Comparison of ENCODE assay signal across 9 mouse cellular contexts in the genomic region with DNA sequence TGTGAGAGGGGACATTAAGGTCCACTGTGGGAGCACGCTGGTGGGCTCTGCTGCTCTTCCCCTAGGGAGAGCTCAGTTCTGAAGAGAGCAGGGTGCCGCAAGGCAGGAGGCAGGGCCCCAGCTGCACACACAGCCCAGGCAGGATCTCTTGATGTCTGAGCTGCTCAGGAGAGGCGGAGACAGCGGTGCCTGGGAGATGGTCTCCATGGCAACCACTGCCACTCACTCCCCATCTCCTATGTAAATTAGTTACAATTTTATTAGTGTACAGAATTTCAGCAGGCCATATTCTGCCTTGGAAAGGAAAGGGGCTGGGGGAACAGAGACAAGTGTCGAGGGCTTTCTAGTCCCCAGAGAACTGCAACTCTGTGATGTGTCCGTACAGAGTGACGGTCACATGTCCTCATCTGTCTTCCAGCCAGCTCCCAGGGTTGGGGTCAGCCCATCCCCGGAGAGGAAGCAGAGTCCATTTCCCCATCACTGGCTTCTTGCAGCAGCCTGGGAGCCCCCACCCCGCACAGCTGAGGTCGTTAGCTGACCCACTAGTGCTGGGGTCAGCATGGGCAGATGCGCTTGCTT. TPM values are rescaled to one million over a fixed set of nuclear protein-coding genes. Genes with fewer than 3 reads are reported as not detected.
DNase-seq lines count a peak whose midpoint lies in the region; ATAC-seq and TF ChIP-seq lines count a peak whose summit lies in the region.
"Had no signal": no experiment of that assay in that cellular context is flagged by ENCODE, and none has a peak within 500 bp of the region (broad histone marks: within the 10 kb centered on the region; RNA-seq: fewer than 3 reads in every experiment).

No protein-coding gene starts in this region.

- H3K9me3 ChIP-seq in embryonic facial prominence, embryonic 12.5 days: no peaks in the 10 kb centered on the region
- no peaks in the 10 kb centered on the region for H3K9me3 ChIP-seq in hindbrain, embryonic 10.5 days
- H3K9me3 ChIP-seq in stomach, embryonic 14.5 days (ENCODE audit: control insufficient read depth, low read depth, low read length): no peaks in the 10 kb centered on the region
- H3K9me3 ChIP-seq: G1E had no signal

- H3K4me1 ChIP-seq in embryonic facial prominence, embryonic 12.5 days: peaks cover 49% of the 10 kb centered on the region
- peaks cover 95% of the 10 kb centered on the region for H3K4me1 ChIP-seq in hindbrain, embryonic 10.5 days (replicated peaks)
- peaks cover 40% of the 10 kb centered on the region for H3K4me1 ChIP-seq in stomach, embryonic 14.5 days (ENCODE audit: control insufficient read depth, insufficient read depth, low read length)

- H3K4me3 ChIP-seq in embryonic facial prominence, embryonic 12.5 days: no peak overlapping the region
- H3K4me3 ChIP-seq in hindbrain, embryonic 10.5 days: peak overlapping the region; percentile 24
- peak overlapping the region; percentile 0; the same call in 1 of the 2 replicates for H3K4me3 ChIP-seq in layer of hippocampus, adult 2 months
- H3K4me3 ChIP-seq in stomach, embryonic 14.5 days (ENCODE audit: low read depth, low read length): no peak overlapping the region

- peak; percentile 78 for ATAC-seq in embryonic facial prominence, embryonic 12.5 days (ENCODE audit: insufficient number of reproducible peaks, insufficient read depth, low FRiP score, low TSS enrichment)
- peak; percentile 77; the same call in 1 of the 2 replicates for ATAC-seq in stomach, embryonic 14.5 days (ENCODE audit: insufficient number of reproducible peaks, insufficient read depth, low FRiP score, low read depth)

- H3K4me2 ChIP-seq in embryonic facial prominence, embryonic 12.5 days (replicated peaks): peak overlapping the region; percentile 27
- peak overlapping the region; percentile 16; the same call in 1 of the 2 replicates for H3K4me2 ChIP-seq in stomach, embryonic 14.5 days (replicated peaks; ENCODE audit: low read depth, low read length)

- no peaks in the 10 kb centered on the region for H3K27me3 ChIP-seq in embryonic facial prominence, embryonic 12.5 days
- no peaks in the 10 kb centered on the region for H3K27me3 ChIP-seq in hindbrain, embryonic 10.5 days (ENCODE audit: insufficient read depth, poor library complexity, severe bottlenecking)
- H3K27me3 ChIP-seq in stomach, embryonic 14.5 days (ENCODE audit: control insufficient read depth, insufficient read depth, low read length): no peaks in the 10 kb centered on the region

- DNase-seq in gastrocnemius, postnatal 25 days: peak; percentile 46
- DNase-seq in gastrocnemius, postnatal 14 days: no peak
- DNase-seq in hindbrain, embryonic 10.5 days (ENCODE audit: low spot score): peak; percentile 87
- peak; percentile 86 to 93 for DNase-seq in layer of hippocampus, adult 2 months (ENCODE audit: low spot score in 2 of 2)
- DNase-seq in lung, postnatal 36 days: peak; percentile 30
- no peak for DNase-seq in spleen, postnatal 10 days (ENCODE audit: low spot score in 2 of 2)

- WGBS in embryonic facial prominence, embryonic 12.5 days: 3% methylated on average over 11 of the region's 11 CpGs
- WGBS in hindbrain, embryonic 10.5 days: 3% methylated on average over 11 of the region's 11 CpGs
- 14% methylated on average over 11 of the region's 11 CpGs for WGBS in stomach, embryonic 14.5 days

- no peaks in the 10 kb centered on the region for H3K36me3 ChIP-seq in embryonic facial prominence, embryonic 12.5 days
- H3K36me3 ChIP-seq in hindbrain, embryonic 10.5 days: no peaks in the 10 kb centered on the region
- H3K36me3 ChIP-seq in stomach, embryonic 14.5 days (ENCODE audit: control insufficient read depth, insufficient read depth, low read length): no peaks in the 10 kb centered on the region
- H3K36me3 ChIP-seq: G1E had no signal

- intact Hi-C loops in gastrocnemius, postnatal 14 days (cut with DNase I; ENCODE audit: low total_unique reads): no loop called here

- H3K9ac ChIP-seq in embryonic facial prominence, embryonic 12.5 days: peak overlapping the region; percentile 41
- H3K9ac ChIP-seq in stomach, embryonic 14.5 days (replicated peaks; ENCODE audit: low read depth, low read length): no peak overlapping the region

- TF ChIP-seq CTCF in layer of hippocampus, adult 2 months (conservative IDR thresholded peaks at IDR 0.05): no peak

- peak overlapping the region; percentile 93 for H3K27ac ChIP-seq in embryonic facial prominence, embryonic 12.5 days
- peak overlapping the region; percentile 96 for H3K27ac ChIP-seq in hindbrain, embryonic 10.5 days
- peak overlapping the region; percentile 99 for H3K27ac ChIP-seq in layer of hippocampus, adult 2 months
- peak overlapping the region; percentile 90 for H3K27ac ChIP-seq in stomach, embryonic 14.5 days (ENCODE audit: low read length)

RNA-seq across cellular contexts. Expression of a gene that starts 52.6 kb away (rescaled TPM):
- 1 to 10 TPM; 2.3 TPM for total RNA-seq in gastrocnemius, postnatal 25 days (2021)
- total RNA-seq in gastrocnemius, postnatal 14 days (2021): 1 to 10 TPM; 5.0 to 5.9 TPM
- 0.57 and 1.4 TPM in 2 replicates for polyA plus RNA-seq in embryonic facial prominence, embryonic 12.5 days (2016; fragmentation: Nextera tagmentation; extraction: Ambion mirVana)
- polyA plus RNA-seq in hindbrain, embryonic 10.5 days (2016; fragmentation: Nextera tagmentation; extraction: Ambion mirVana): 0.33 and 0.47 TPM in 2 replicates
- total RNA-seq in layer of hippocampus, adult 2 months (2021): 10 to 100 TPM in 1 of 2 experiments, 1 to 10 TPM in 1; 7.8 to 11.3 TPM
- 1.2 and 2.1 TPM in 2 replicates for polyA plus RNA-seq in stomach, embryonic 14.5 days (2014; fragmentation: Nextera tagmentation; extraction: Ambion mirVana)
- polyA plus RNA-seq: G1E had no signal

Comparison
In these comparisons a context has a peak if more than half of its experiments do, and no peak if none do; other contexts are left out.
1. DNase-seq: peak in gastrocnemius, postnatal 25 days (single experiment), hindbrain, embryonic 10.5 days (single experiment), layer of hippocampus, adult 2 months (2 of 2) and lung, postnatal 36 days (single experiment); none in gastrocnemius, postnatal 14 days (single experiment) and spleen, postnatal 10 days (0 of 2).
2. H3K4me3 ChIP-seq: peak in hindbrain, embryonic 10.5 days (single experiment) and layer of hippocampus, adult 2 months (single experiment); none in embryonic facial prominence, embryonic 12.5 days (single experiment) and stomach, embryonic 14.5 days (single experiment).
3. Peak in every context shown above with its lines, with median percentiles within 50 percentile points of each other: H3K27ac ChIP-seq.